Mouse (Mus musculus) midbrain, embryonic 14.5 days (tissue): ENCODE data around the gene Zdhhc4. TPM values are rescaled to one million over a fixed set of nuclear protein-coding genes. Genes with fewer than 3 reads are reported as not detected.
A peak's percentile ranks its signal among the peaks of the same experiment; 100 is the strongest.

Experiments used
- ATAC-seq: fragments of 200-750 bp; cut with Nextera tagmentation; 2 replicates; pipeline ENCODE4 v1.8.0; 2017; ENCODE audit warnings: moderate number of reproducible peaks, moderate library complexity; ENCODE audit not compliant: low FRiP score, low TSS enrichment
- DNase-seq: peaks from one replicate; pipeline ENCODE4 v3.0.0-alpha.2; 2015
- H3K27ac ChIP-seq: fragments of 300-500 bp; sonication (generic); replicated peaks from 2 replicates; pipeline ENCODE4 v1.5.1; 2014; ENCODE audit warnings: mild to moderate bottlenecking, low read depth, low read length, moderate library complexity
- H3K27me3 ChIP-seq: fragments of 300-500 bp; sonication (generic); 2 replicates; pipeline ENCODE4 v1.6.1; 2014; ENCODE audit warnings: low read length, control low read depth, mixed read lengths; ENCODE audit not compliant: control insufficient read depth, insufficient read depth
- H3K36me3 ChIP-seq: fragments of 300-500 bp; sonication (generic); 2 replicates; pipeline ENCODE4 v1.6.1; 2014; ENCODE audit warnings: low read length, control low read depth; ENCODE audit not compliant: control insufficient read depth, insufficient read depth
- H3K4me1 ChIP-seq: fragments of 300-500 bp; sonication (generic); 2 replicates; pipeline ENCODE4 v1.6.1; 2014; ENCODE audit warnings: mild to moderate bottlenecking, antibody characterized with exemption, low read length, control low read depth; ENCODE audit not compliant: control insufficient read depth, insufficient read depth
- H3K4me2 ChIP-seq: fragments of 300-500 bp; sonication (generic); 2 replicates; pipeline ENCODE4 v1.6.1; 2014; ENCODE audit warnings: mild to moderate bottlenecking, low read length, moderate library complexity
- H3K4me3 ChIP-seq: fragments of 300-500 bp; sonication (generic); replicated peaks from 2 replicates; pipeline ENCODE4 v1.5.1; 2014; ENCODE audit warnings: low read depth, low read length
- H3K9ac ChIP-seq: fragments of 300-500 bp; sonication (generic); replicated peaks from 2 replicates; pipeline ENCODE4 v1.6.1; 2014; ENCODE audit warnings: mild to moderate bottlenecking, low read length, moderate library complexity
- H3K9me3 ChIP-seq: fragments of 300-500 bp; sonication (generic); 2 replicates; pipeline ENCODE4 v1.6.1; 2016; ENCODE audit warnings: low read length, control low read depth, mixed read lengths; ENCODE audit not compliant: control insufficient read depth
- WGBS: fragments of 180-500 bp; shearing (Covaris S2); extraction: QIAGEN DNeasy Blood & Tissue Kit; methylation state at CpG from one replicate; pipeline ENCODE4 v1.1.7; 2014; 5-methylcytosine and 5-hydroxymethylcytosine counted together
- polyA plus RNA-seq: library from polyadenylated mRNA; unstranded; fragments of >200 nt; fragmentation: Nextera tagmentation; extraction: Ambion mirVana; gene quantifications from 2 replicates; pipeline ENCODE4 v1.2.1, GENCODE M21; 2014

Zdhhc4 gene
- polyA plus RNA-seq, 1 experiment from 2014 or later, result 84.3 TPM

DNA sequence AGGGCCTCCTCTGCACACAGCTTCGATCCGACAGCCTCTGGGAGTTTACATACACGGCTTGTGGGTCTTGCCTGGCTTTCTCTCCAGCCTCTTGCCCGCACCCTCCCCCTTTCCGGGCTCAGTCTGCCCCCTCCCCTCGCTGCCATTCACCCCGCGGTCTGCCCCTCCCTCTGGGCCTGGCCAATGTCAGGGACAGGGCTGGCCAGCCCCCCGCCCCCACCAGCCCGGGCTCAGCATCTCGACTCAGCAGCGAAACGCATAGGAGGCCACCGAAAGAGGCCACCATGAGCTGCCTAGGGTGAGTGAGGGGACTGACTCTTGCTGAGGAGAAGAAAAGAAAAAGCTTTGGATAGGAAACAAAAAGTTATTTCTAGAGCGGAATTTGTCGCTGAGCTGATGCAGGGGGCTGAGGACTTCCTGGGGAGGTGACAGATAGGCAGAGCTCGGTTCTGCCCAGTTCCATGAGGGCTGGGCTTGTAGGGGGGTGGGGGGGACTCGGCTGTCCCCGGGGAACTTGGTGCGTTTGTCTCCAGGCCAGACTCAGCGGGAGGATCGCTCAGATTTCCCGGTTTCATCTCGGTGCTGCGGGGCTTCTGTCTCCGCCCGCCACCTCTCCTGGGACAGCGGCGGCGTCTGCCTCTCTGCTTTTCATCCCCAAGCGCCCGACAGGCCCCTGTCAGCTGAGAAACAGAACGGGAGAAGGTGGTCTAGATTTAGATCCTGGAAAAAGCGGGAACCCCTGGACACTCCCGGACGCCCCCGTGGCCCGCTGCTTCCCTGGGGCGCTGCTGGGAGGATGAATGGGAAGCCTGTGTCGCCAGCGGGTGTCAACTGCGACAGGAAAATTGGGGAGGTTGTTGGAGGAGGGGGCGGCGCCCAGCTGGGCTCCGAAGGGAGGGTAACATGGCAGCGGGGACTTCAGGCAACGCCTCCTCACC is 34.9 kb upstream of the Zdhhc4 start:
- Histone ChIP-seq H3K9me3 (no peaks in the 10 kb centered on the region), H3K27me3 (peaks cover 18% of the 10 kb centered on the region; the same call in 1 of the 2 replicates), H3K4me1 (peaks cover 12% of the 10 kb centered on the region), H3K9ac (peak overlapping the region; percentile 57), H3K27ac (no peak overlapping the region), H3K4me3 (peak overlapping the region; percentile 43), H3K36me3 (no peaks in the 10 kb centered on the region), H3K4me2 (peak overlapping the region; percentile 92)
- under 1% methylated on average over 45 of the region's 47 CpGs for WGBS
- DNase-seq (peak; percentile 69), ATAC-seq (peak; percentile 55; the same call in 1 of the 2 replicates)

DNA sequence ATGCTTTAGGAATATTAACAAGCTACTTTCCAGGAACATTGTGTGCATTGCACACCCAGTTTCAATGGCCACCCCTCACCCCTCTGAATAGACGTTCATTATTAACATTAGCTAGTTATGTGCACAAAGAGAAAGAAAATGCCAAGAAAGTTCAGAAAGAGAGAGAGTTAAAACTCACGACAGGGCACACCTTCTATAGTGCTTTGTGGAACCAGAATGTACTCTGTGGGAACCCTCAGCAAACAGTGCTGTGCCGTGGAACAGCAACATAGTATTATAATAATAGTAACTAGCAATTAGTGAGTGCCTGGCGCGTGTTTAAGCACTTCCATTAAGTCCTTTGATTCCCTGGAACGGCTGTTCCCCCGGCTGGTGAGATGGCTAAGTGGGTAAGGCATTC is 32.4 kb upstream of the Zdhhc4 start:
- no peaks in the 10 kb centered on the region for H3K36me3 ChIP-seq
- no peak overlapping the region for H3K9ac ChIP-seq
- H3K4me3 ChIP-seq, result no peak overlapping the region
- H3K27me3 ChIP-seq, result peaks cover 15% of the 10 kb centered on the region; the same call in 1 of the 2 replicates
- no peak for ATAC-seq
- H3K9me3 ChIP-seq, result no peaks in the 10 kb centered on the region
- H3K4me2 ChIP-seq, result no peak overlapping the region
- no peak for DNase-seq
- H3K4me1 ChIP-seq, result peaks cover 16% of the 10 kb centered on the region
- no peak overlapping the region for H3K27ac ChIP-seq
- WGBS, result 69% methylated on average over 7 of the region's 7 CpGs

DNA sequence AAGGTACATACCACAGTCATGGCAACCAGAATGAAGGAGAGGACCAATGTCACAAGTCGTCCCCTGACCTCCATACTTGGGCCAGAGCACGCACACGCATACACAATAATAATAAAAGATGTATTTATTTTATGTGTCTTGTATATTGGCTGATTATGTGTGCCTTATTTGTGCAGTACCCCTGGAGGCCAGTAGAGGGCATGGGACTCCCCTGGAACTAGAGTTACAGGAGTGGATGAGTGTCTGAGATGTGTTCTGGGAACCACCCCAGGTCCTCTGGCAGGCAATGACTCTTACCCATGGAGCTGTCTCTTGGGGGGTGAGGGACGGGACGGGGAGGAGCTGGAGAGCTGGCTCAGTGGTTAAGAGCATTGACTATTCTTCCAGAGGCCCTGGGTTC is 30.9 kb upstream of the Zdhhc4 start:
- Histone ChIP-seq H3K9me3 (no peaks in the 10 kb centered on the region), H3K4me1 (peaks cover 16% of the 10 kb centered on the region), H3K27ac (no peak overlapping the region), H3K36me3 (no peaks in the 10 kb centered on the region), H3K27me3 (peaks cover 11% of the 10 kb centered on the region; the same call in 1 of the 2 replicates), H3K9ac (no peak overlapping the region), H3K4me2 (no peak overlapping the region), H3K4me3 (no peak overlapping the region)
- no peak for DNase-seq
- WGBS, result 61% methylated on average over 5 of the region's 5 CpGs
- ATAC-seq, result no peak

DNA sequence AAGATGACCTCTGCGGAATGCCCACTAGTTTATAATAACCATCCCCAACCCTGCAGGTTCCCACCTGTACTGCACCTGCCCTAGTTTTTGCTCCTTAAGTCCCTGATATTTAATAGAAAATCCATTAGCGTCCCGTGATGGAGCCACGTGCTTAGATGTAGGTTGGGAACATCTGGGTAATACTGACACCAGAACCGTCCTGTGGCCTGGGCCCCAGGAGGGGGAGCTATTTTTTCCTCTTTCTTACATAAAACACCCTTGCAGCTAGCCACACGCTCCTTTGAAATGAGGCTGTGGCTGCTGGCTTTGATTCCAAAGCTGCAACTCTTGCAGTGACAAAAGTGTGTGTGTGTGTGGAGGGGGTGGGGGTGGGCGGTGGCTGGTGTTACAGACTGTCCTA is 30.2 kb upstream of the Zdhhc4 start:
- Histone ChIP-seq H3K9me3 (no peaks in the 10 kb centered on the region), H3K36me3 (no peaks in the 10 kb centered on the region), H3K27ac (no peak overlapping the region), H3K27me3 (peaks cover 10% of the 10 kb centered on the region; the same call in 1 of the 2 replicates), H3K4me3 (no peak overlapping the region), H3K4me1 (peaks cover 13% of the 10 kb centered on the region), H3K4me2 (no peak overlapping the region), H3K9ac (no peak overlapping the region)
- WGBS, result 36% methylated on average over 7 of the region's 7 CpGs
- DNase-seq (no peak), ATAC-seq (no peak)

DNA sequence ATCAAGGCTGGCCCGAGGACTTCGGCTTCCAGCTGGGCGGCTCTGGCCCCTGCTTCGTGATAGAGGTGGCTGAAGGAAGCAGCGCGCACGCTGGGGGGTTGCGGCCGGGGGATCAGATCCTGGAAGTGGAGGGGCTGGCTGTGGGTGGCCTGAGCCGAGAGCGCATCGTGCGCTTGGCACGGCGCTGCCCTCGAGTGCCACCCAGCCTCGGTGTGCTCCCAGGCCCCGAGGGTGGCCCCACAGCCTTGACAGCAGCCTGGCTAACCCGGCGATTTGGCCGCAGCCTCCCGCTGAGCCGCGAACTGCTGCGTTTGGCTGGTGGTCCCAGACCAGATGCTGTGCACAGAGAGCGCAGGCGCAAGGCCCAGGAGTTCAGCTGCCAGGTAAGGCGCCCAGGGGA is 28.5 kb upstream of the Zdhhc4 start:
- peak overlapping the region; percentile 42 for H3K4me2 ChIP-seq
- no peaks in the 10 kb centered on the region for H3K9me3 ChIP-seq
- peak overlapping the region; percentile 50 for H3K9ac ChIP-seq
- peaks cover 10% of the 10 kb centered on the region; the same call in 1 of the 2 replicates for H3K27me3 ChIP-seq
- 0 out of 2 replicates have a peak overlapping the region, but pooled peaks have one; percentile 8 for H3K4me3 ChIP-seq
- no peak for ATAC-seq
- peaks cover 4% of the 10 kb centered on the region; the same call in 1 of the 2 replicates for H3K4me1 ChIP-seq
- DNase-seq, result peak; percentile 20
- H3K27ac ChIP-seq, result no peak overlapping the region
- no peaks in the 10 kb centered on the region for H3K36me3 ChIP-seq
- WGBS, result 3% methylated on average over 28 of the region's 28 CpGs

DNA sequence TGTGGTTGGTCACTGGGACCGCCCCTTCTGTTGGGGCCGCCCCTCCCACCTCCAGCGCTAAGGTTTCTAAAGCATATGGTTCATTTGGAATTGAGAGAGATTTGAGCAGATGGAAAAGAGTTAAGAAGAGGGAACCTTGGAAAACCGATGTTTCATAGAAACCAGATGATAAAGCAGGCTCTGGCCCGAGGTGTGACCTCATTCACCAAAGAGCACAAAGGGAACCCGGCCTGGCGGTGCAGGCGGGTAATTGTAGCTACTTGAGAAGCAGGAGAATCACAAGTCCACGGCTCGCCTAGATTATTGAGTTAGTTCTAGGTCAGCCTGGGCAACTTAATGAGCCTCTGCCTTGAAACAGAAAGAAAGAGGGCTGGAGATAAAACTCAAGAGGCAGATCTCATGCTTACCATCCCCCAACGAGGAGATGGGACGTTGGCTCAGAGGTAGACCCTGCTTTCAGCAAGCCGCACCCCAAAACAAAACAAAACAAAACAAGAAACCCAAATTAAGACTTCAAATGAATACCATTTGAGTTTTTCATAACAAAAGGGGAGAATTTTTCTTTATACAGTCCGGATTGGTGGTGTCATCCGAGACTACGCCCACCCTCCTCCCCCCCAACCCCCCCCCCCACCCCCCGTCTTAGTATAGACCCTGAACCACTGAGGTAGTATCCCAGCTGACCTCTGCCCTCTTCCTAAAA is 27.8 kb upstream of the Zdhhc4 start, which contains the start of gene Grid2ip:
Gene Grid2ip, plus strand, starts transcription at position 653 of the 703 bp plus-strand sequence.
- DNase-seq, result no peak
- H3K4me2 ChIP-seq, result peak within 1 kb of the TSS; percentile 42
- H3K36me3 ChIP-seq, result no peaks in the 10 kb centered on the region
- peaks cover 10% of the 10 kb centered on the region; the same call in 1 of the 2 replicates for H3K27me3 ChIP-seq
- peak within 1 kb of the TSS; percentile 50 for H3K9ac ChIP-seq
- no peaks in the 10 kb centered on the region for H3K9me3 ChIP-seq
- 0 out of 2 replicates have a peak within 1 kb of the TSS, but pooled peaks have one; percentile 8 for H3K4me3 ChIP-seq
- H3K27ac ChIP-seq, result no peak within 1 kb of the TSS
- H3K4me1 ChIP-seq, result peaks cover 4% of the 10 kb centered on the region; the same call in 1 of the 2 replicates
- no peak for ATAC-seq
- WGBS, result 13% methylated on average over 17 of the region's 17 CpGs

DNA sequence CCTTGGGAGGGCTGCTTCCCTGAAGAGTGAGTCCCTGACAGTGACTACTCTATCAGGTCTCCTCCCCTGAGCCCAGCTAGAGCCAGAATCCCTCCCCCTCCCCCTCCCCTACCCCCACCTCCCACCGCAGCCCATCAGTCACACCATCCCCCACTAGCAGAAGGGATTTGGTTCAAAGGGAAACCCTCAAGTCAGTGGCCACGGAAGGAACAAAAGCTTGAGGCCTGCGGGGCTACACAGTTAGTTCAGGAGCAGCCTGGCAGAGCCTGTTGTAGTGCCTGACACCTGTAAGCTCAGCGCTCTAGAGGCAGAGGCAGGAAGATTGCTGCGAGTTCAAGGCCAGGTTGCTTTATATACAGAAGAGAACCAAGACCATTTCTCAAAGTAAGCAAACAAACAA is 27.0 kb upstream of the Zdhhc4 start:
- H3K4me1 ChIP-seq, result peaks cover 4% of the 10 kb centered on the region; the same call in 1 of the 2 replicates
- WGBS, result 25% methylated on average over 5 of the region's 5 CpGs
- no peaks in the 10 kb centered on the region for H3K36me3 ChIP-seq
- DNase-seq (no peak), ATAC-seq (no peak)
- H3K4me2 ChIP-seq, result no peak overlapping the region
- H3K27ac ChIP-seq, result no peak overlapping the region
- H3K9ac ChIP-seq, result no peak overlapping the region
- H3K9me3 ChIP-seq, result no peaks in the 10 kb centered on the region
- peaks cover 10% of the 10 kb centered on the region; the same call in 1 of the 2 replicates for H3K27me3 ChIP-seq
- H3K4me3 ChIP-seq, result no peak overlapping the region

DNA sequence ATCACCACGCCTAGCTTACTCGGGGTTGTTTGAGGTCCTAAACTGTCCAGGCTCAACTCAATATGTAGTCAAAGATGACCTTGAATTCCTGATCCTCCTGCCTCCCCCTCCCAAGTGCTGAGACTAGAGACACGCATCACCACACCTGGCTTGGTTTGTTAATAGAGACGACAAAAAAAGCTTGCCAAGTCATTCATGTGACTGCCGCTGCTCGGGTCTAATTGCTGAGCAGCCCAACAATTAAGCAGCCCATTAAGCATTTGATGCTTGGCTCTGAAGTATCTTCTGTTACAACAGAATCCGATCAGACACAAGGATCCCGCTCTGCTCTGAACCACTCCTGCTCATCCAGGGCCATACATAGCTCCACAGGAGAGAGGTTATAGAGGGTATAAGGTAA is 17.3 kb upstream of the Zdhhc4 start:
- Histone ChIP-seq H3K36me3 (no peaks in the 10 kb centered on the region), H3K4me2 (no peak overlapping the region), H3K27me3 (no peaks in the 10 kb centered on the region), H3K27ac (no peak overlapping the region), H3K4me1 (no peaks in the 10 kb centered on the region), H3K9ac (no peak overlapping the region), H3K4me3 (no peak overlapping the region), H3K9me3 (0 out of 2 replicates have a peak, but pooled peaks cover 3% of the 10 kb centered on the region)
- no peak for DNase-seq
- no peak for ATAC-seq
- WGBS, result 72% methylated on average over 8 of the region's 8 CpGs
